Comparison of ENCODE assay signal across 23 mouse cellular contexts in genomic region chr10:69220296-69220695, GRCm38 (mm10). TPM values are rescaled to one million over a fixed set of nuclear protein-coding genes. Genes with fewer than 3 reads are reported as not detected.
DNase-seq lines count a peak whose midpoint lies in the region; ATAC-seq and TF ChIP-seq lines count a peak whose summit lies in the region.
"Had no signal": no experiment of that assay in that cellular context is flagged by ENCODE, and none has a peak within 500 bp of the region (broad histone marks: within the 10 kb centered on the region; RNA-seq: fewer than 3 reads in every experiment).

No protein-coding gene starts in this region.

- H3K4me3 ChIP-seq in heart, adult 2 months, result peak overlapping the region; percentile 37
- H3K4me3 ChIP-seq in testis, adult 2 months (ENCODE audit: control insufficient read depth, low read depth, low read length), result no peak overlapping the region
- H3K4me3 ChIP-seq in small intestine, adult 2 months (ENCODE audit: low read depth, low read length), result no peak overlapping the region
- H3K4me3 ChIP-seq in midbrain, embryonic 16.5 days (ENCODE audit: low read depth, low read length), result no peak overlapping the region
- H3K4me3 ChIP-seq: embryonic facial prominence, embryonic 15.5 days; forebrain, embryonic 10.5 days; heart, embryonic 13.5 days; intestine, embryonic 15.5 days; left cerebral cortex, adult 2 months; liver, embryonic 15.5 days; neural tube, embryonic 13.5 days had no signal

- intact Hi-C loops in heart, adult 2 months (cut with DNase I), result no loop called here
- intact Hi-C loops in heart, postnatal 25 days (cut with DNase I), result no loop called here

- H3K9me3 ChIP-seq in midbrain, embryonic 16.5 days (replicated peaks; ENCODE audit: control insufficient read depth, low read length, poor library complexity, severe bottlenecking), result no peaks in the 10 kb centered on the region
- H3K9me3 ChIP-seq: embryonic facial prominence, embryonic 15.5 days; heart, embryonic 13.5 days; intestine, embryonic 15.5 days; liver, embryonic 15.5 days; neural tube, embryonic 13.5 days had no signal

- peaks cover 4% of the 10 kb centered on the region; the same call in 1 of the 2 replicates for H3K79me2 ChIP-seq in heart, adult 2 months (replicated peaks; ENCODE audit: control insufficient read depth, insufficient read depth, low read length)

- H3K27me3 ChIP-seq in heart, adult 2 months (ENCODE audit: control insufficient read depth, insufficient read depth, low read length), result no peaks in the 10 kb centered on the region
- H3K27me3 ChIP-seq in testis, adult 2 months (ENCODE audit: control insufficient read depth, insufficient read depth, low read length), result no peaks in the 10 kb centered on the region
- no peaks in the 10 kb centered on the region for H3K27me3 ChIP-seq in small intestine, adult 2 months (ENCODE audit: control insufficient read depth, insufficient read depth, low read length)
- no peaks in the 10 kb centered on the region for H3K27me3 ChIP-seq in midbrain, embryonic 16.5 days (ENCODE audit: control insufficient read depth, insufficient read depth, low read depth, low read length)
- H3K27me3 ChIP-seq: embryonic facial prominence, embryonic 15.5 days; heart, embryonic 13.5 days; intestine, embryonic 15.5 days; liver, embryonic 15.5 days; neural tube, embryonic 13.5 days had no signal

- peak overlapping the region; percentile 89 for H3K27ac ChIP-seq in heart, adult 2 months
- H3K27ac ChIP-seq in testis, adult 2 months (ENCODE audit: control insufficient read depth, insufficient read depth, low read depth, low read length), result peak overlapping the region; percentile 27
- H3K27ac ChIP-seq in small intestine, adult 2 months (ENCODE audit: insufficient read depth, low read depth, low read length), result peak overlapping the region; percentile 53
- no peak overlapping the region for H3K27ac ChIP-seq in midbrain, embryonic 16.5 days (ENCODE audit: low read length)
- H3K27ac ChIP-seq: embryonic facial prominence, embryonic 15.5 days; forebrain, embryonic 10.5 days; heart, embryonic 13.5 days; hindbrain, embryonic 14.5 days; intestine, embryonic 15.5 days; left cerebral cortex, adult 2 months; liver, embryonic 15.5 days; neural tube, embryonic 13.5 days; stomach, postnatal 0 days had no signal

- H3K9ac ChIP-seq in heart, adult 2 months (ENCODE audit: low read depth, low read length), result peak overlapping the region; percentile 58
- no peak overlapping the region for H3K9ac ChIP-seq in midbrain, embryonic 16.5 days (ENCODE audit: low read depth, low read length)
- H3K9ac ChIP-seq: embryonic facial prominence, embryonic 15.5 days; heart, embryonic 13.5 days; hindbrain, embryonic 14.5 days; intestine, embryonic 15.5 days; liver, embryonic 15.5 days; neural tube, embryonic 13.5 days had no signal

- TF ChIP-seq POLR2A in heart, adult 2 months (IDR thresholded peaks at IDR 0.05; ENCODE audit: insufficient read depth, low read depth, low read length), result peak; percentile 81
- TF ChIP-seq POLR2A in testis, adult 2 months (IDR thresholded peaks at IDR 0.05; ENCODE audit: control insufficient read depth, low read depth, low read length), result no peak
- no peak for TF ChIP-seq POLR2A in small intestine, adult 2 months (IDR thresholded peaks at IDR 0.05; ENCODE audit: low read depth, low read length)

- peaks cover 18% of the 10 kb centered on the region for H3K36me3 ChIP-seq in heart, adult 2 months (ENCODE audit: control insufficient read depth, insufficient read depth, low read length)
- no peaks in the 10 kb centered on the region; the same call in 1 of the 2 replicates for H3K36me3 ChIP-seq in testis, adult 2 months (ENCODE audit: control insufficient read depth, insufficient read depth, low read length)
- no peaks in the 10 kb centered on the region for H3K36me3 ChIP-seq in small intestine, adult 2 months (ENCODE audit: control insufficient read depth, insufficient read depth, low read length)
- H3K36me3 ChIP-seq in midbrain, embryonic 16.5 days (ENCODE audit: control insufficient read depth, insufficient read depth, low read length), result peaks cover 4% of the 10 kb centered on the region; the same call in 1 of the 2 replicates

- peak; percentile 60 to 78 for DNase-seq in heart, adult 2 months
- no peak for DNase-seq in heart, postnatal 25 days (ENCODE audit: low spot score)
- no peak for DNase-seq in testis, postnatal 10 days (ENCODE audit: low spot score)
- DNase-seq in heart, postnatal 4 days, result peak; percentile 22
- DNase-seq in urinary bladder, adult 2 months (ENCODE audit: low spot score), result no peak
- DNase-seq: cerebellum, adult 11 months; cerebellum, postnatal 14 days; embryo, embryonic 11 days; lung, postnatal 14 days; thymus, postnatal 4 days had no signal

- TF ChIP-seq EP300 in heart, adult 2 months (IDR thresholded peaks at IDR 0.05; ENCODE audit: insufficient read depth, low read depth, low read length), result peak; percentile 96

- ATAC-seq in midbrain, embryonic 16.5 days, result no peak
- ATAC-seq: intestine, embryonic 15.5 days had no signal

- peaks cover 10% of the 10 kb centered on the region for H3K4me1 ChIP-seq in heart, adult 2 months (ENCODE audit: control insufficient read depth, insufficient read depth, low read length)
- H3K4me1 ChIP-seq in testis, adult 2 months (ENCODE audit: control insufficient read depth, insufficient read depth, low read length), result 0 out of 2 replicates have a peak, but pooled peaks cover 2% of the 10 kb centered on the region
- peaks cover 15% of the 10 kb centered on the region; the same call in 1 of the 2 replicates for H3K4me1 ChIP-seq in small intestine, adult 2 months (ENCODE audit: control insufficient read depth, insufficient read depth, insufficient read length, low read length)
- H3K4me1 ChIP-seq in midbrain, embryonic 16.5 days (ENCODE audit: control insufficient read depth, insufficient read depth, low read length), result no peaks in the 10 kb centered on the region
- H3K4me1 ChIP-seq: forebrain, embryonic 10.5 days had no signal

- H3K4me2 ChIP-seq in midbrain, embryonic 16.5 days (ENCODE audit: low read length), result no peak overlapping the region
- H3K4me2 ChIP-seq: embryonic facial prominence, embryonic 15.5 days; heart, embryonic 13.5 days; hindbrain, embryonic 14.5 days; intestine, embryonic 15.5 days; liver, embryonic 15.5 days; neural tube, embryonic 13.5 days had no signal

- TF ChIP-seq CTCF in heart, adult 2 months (IDR thresholded peaks at IDR 0.05), result peak; percentile 13; the same call in 1 of the 2 replicates
- no peak for TF ChIP-seq CTCF in testis, adult 2 months (IDR thresholded peaks at IDR 0.05; ENCODE audit: control insufficient read depth, insufficient read depth, insufficient replicate concordance, low read depth, low read length)
- TF ChIP-seq CTCF in small intestine, adult 2 months (IDR thresholded peaks at IDR 0.05; ENCODE audit: extremely low read depth, insufficient read length, insufficient replicate concordance, low read depth, low read length), result no peak

- WGBS in heart, adult 2 months, result 26% methylated on average over 6 of the region's 6 CpGs
- 15% methylated on average over 6 of the region's 6 CpGs for WGBS in small intestine, adult 2 months
- 93% methylated on average over 6 of the region's 6 CpGs for WGBS in midbrain, embryonic 16.5 days

RNA-seq across cellular contexts. Expression of gene A930033H14Rik, which starts 7.4 kb away (rescaled TPM):
- total RNA-seq in heart, adult 2 months (2021), result 1 to 10 TPM; 1.1 TPM
- 0.61 TPM in 2 replicates for polyA plus RNA-seq in heart, adult 2 months (2012; rRNA removed)
- total RNA-seq in heart, postnatal 25 days (2021), result 1 to 10 TPM in 1 of 2 experiments, under 1 TPM in 1; 0.92 to 1.8 TPM
- polyA plus RNA-seq in testis, adult 2 months (2012; rRNA removed), result 1.4 and 1.5 TPM in 2 replicates
- 1 to 10 TPM; 6.0 to 6.6 TPM for total RNA-seq in heart, postnatal 4 days (2021)
- 0.35 TPM in 1 of 2 replicates, not detected in the other for polyA plus RNA-seq in small intestine, adult 2 months (2012; rRNA removed)
- polyA plus RNA-seq in urinary bladder, adult 2 months (2012; rRNA removed), result 2.5 TPM in 2 replicates
- polyA plus RNA-seq in midbrain, embryonic 16.5 days (2015; fragmentation: Nextera tagmentation; extraction: Ambion mirVana), result 1.3 and 1.5 TPM in 2 replicates
- total RNA-seq: monocyte, adult 5-6 weeks had no signal

Comparison
In these comparisons a context has a peak if more than half of its experiments do, and no peak if none do; other contexts are left out.
1. DNase-seq: peak in heart, adult 2 months (2 of 2) and heart, postnatal 4 days (single experiment); none in heart, postnatal 25 days (single experiment), testis, postnatal 10 days (single experiment) and urinary bladder, adult 2 months (single experiment).